36 mouse cellular contexts compared by ENCODE assay signal in genomic region chr15:5646673-5647072, GRCm38 (mm10).
A peak's percentile ranks its signal among the peaks of the same experiment; 100 is the strongest.
DNase-seq lines count a peak whose midpoint lies in the region; ATAC-seq and TF ChIP-seq lines count a peak whose summit lies in the region.
"Had no signal": no experiment of that assay in that cellular context is flagged by ENCODE, and none has a peak within 500 bp of the region (broad histone marks: within the 10 kb centered on the region; RNA-seq: fewer than 3 reads in every experiment).

No protein-coding gene starts in this region.

- H3K4me2 ChIP-seq in embryonic facial prominence, embryonic 11.5 days (ENCODE audit: low read depth, low read length), result no peak overlapping the region
- no peak overlapping the region for H3K4me2 ChIP-seq in limb, embryonic 14.5 days (replicated peaks; ENCODE audit: low read depth, low read length, severe bottlenecking)
- H3K4me2 ChIP-seq: embryonic facial prominence, embryonic 15.5 days; heart, embryonic 11.5 days; hindbrain, embryonic 15.5 days; kidney, embryonic 15.5 days; liver, embryonic 15.5 days; lung, embryonic 14.5 days; midbrain, embryonic 12.5 days; neural tube, embryonic 12.5 days had no signal

- no peak for TF ChIP-seq POLR2A in limb, embryonic 14.5 days (IDR thresholded peaks at IDR 0.05; ENCODE audit: borderline replicate concordance, extremely low read depth, insufficient read depth, insufficient read length)

- H3K27me3 ChIP-seq in embryonic facial prominence, embryonic 11.5 days (ENCODE audit: control insufficient read depth, insufficient read depth, low read length), result no peaks in the 10 kb centered on the region
- H3K27me3 ChIP-seq in limb, embryonic 14.5 days (ENCODE audit: control insufficient read depth, insufficient read depth, low read length), result no peaks in the 10 kb centered on the region
- H3K27me3 ChIP-seq: embryonic facial prominence, embryonic 15.5 days; hindbrain, embryonic 15.5 days; kidney, embryonic 15.5 days; liver, embryonic 15.5 days; midbrain, embryonic 12.5 days; neural tube, embryonic 12.5 days had no signal

- DNase-seq in 3T3-L1 (ENCODE audit: low read depth, low spot score), result peak; percentile 80
- peak; percentile 29 for DNase-seq in adipocyte (ENCODE audit: low spot score)
- peak; percentile 74 for DNase-seq in embryonic facial prominence, embryonic 11.5 days (ENCODE audit: low spot score)
- peak; percentile 44 for DNase-seq in limb, embryonic 14.5 days (ENCODE audit: low spot score)
- no peak for DNase-seq in layer of hippocampus, postnatal 25 days (ENCODE audit: extremely low spot score in 1 of 2, low spot score in 1 of 2)
- no peak for DNase-seq in cerebellum, postnatal 14 days
- no peak for DNase-seq in lung, postnatal 14 days
- DNase-seq: adrenal gland, adult 8-10 months; B cell, adult 2 months; cerebellum, adult 8-10 months; cerebellum, postnatal 36 days; gastrocnemius, adult 2 months; gastrocnemius, postnatal 36 days; heart, adult 18-20 months; heart, postnatal 4 days; kidney, adult 11 months; kidney, postnatal 36 days; left cerebral cortex, postnatal 4 days; lung, embryonic 14.5 days; right cerebral cortex, adult 18-20 months; right cerebral cortex, postnatal 4 days; thymus, adult 2 months; thymus, postnatal 36 days had no signal

- no peaks in the 10 kb centered on the region for H3K9me3 ChIP-seq in embryonic facial prominence, embryonic 11.5 days (replicated peaks; ENCODE audit: control insufficient read depth, low read length)
- no peaks in the 10 kb centered on the region for H3K9me3 ChIP-seq in limb, embryonic 14.5 days (ENCODE audit: control insufficient read depth, low read length)
- H3K9me3 ChIP-seq: embryonic facial prominence, embryonic 15.5 days; hindbrain, embryonic 15.5 days; kidney, embryonic 15.5 days; liver, embryonic 15.5 days; midbrain, embryonic 12.5 days; neural tube, embryonic 12.5 days had no signal

- no peak overlapping the region for H3K4me3 ChIP-seq in embryonic facial prominence, embryonic 11.5 days (ENCODE audit: low read depth, low read length)
- H3K4me3 ChIP-seq in limb, embryonic 14.5 days (replicated peaks; ENCODE audit: low read length), result no peak overlapping the region
- H3K4me3 ChIP-seq: embryonic facial prominence, embryonic 15.5 days; gastrocnemius, adult 2 months; hindbrain, embryonic 15.5 days; kidney, embryonic 15.5 days; layer of hippocampus, adult 2 months; liver, embryonic 15.5 days; midbrain, embryonic 12.5 days; myocyte; neural tube, embryonic 12.5 days had no signal

- no peak overlapping the region for H3K27ac ChIP-seq in embryonic facial prominence, embryonic 11.5 days (replicated peaks; ENCODE audit: low read depth, low read length)
- no peak overlapping the region for H3K27ac ChIP-seq in limb, embryonic 14.5 days (replicated peaks; ENCODE audit: low read depth, low read length)
- H3K27ac ChIP-seq: embryonic facial prominence, embryonic 15.5 days; gastrocnemius, adult 2 months; hindbrain, embryonic 15.5 days; kidney, embryonic 15.5 days; layer of hippocampus, adult 2 months; liver, embryonic 15.5 days; midbrain, embryonic 12.5 days; neural tube, embryonic 12.5 days; stomach, postnatal 0 days had no signal

- 38% methylated on average over 1 of the region's 1 CpGs for WGBS in embryonic facial prominence, embryonic 11.5 days
- WGBS in limb, embryonic 14.5 days, result 9% methylated on average over 1 of the region's 1 CpGs

- no peaks in the 10 kb centered on the region for H3K4me1 ChIP-seq in embryonic facial prominence, embryonic 11.5 days (ENCODE audit: control insufficient read depth, insufficient read depth, low read length)
- 0 out of 2 replicates have a peak, but pooled peaks cover 4% of the 10 kb centered on the region for H3K4me1 ChIP-seq in limb, embryonic 14.5 days (ENCODE audit: control insufficient read depth, insufficient read depth, low read length)
- H3K4me1 ChIP-seq: embryonic facial prominence, embryonic 15.5 days; hindbrain, embryonic 15.5 days; kidney, embryonic 15.5 days; liver, embryonic 15.5 days; midbrain, embryonic 12.5 days; neural tube, embryonic 12.5 days had no signal

- no peak overlapping the region for H3K9ac ChIP-seq in embryonic facial prominence, embryonic 11.5 days (replicated peaks; ENCODE audit: low read length)
- H3K9ac ChIP-seq in limb, embryonic 14.5 days (ENCODE audit: low read depth, low read length, severe bottlenecking), result no peak overlapping the region
- H3K9ac ChIP-seq: embryonic facial prominence, embryonic 15.5 days; hindbrain, embryonic 15.5 days; kidney, embryonic 15.5 days; liver, embryonic 15.5 days; lung, embryonic 14.5 days; midbrain, embryonic 12.5 days; neural tube, embryonic 12.5 days had no signal

- ATAC-seq in embryonic facial prominence, embryonic 11.5 days (replicated peaks; ENCODE audit: insufficient number of reproducible peaks, low FRiP score, low TSS enrichment, low read depth), result no peak
- peak; percentile 57; the same call in 1 of the 2 replicates for ATAC-seq in limb, embryonic 14.5 days (ENCODE audit: low FRiP score, low read depth)
- ATAC-seq: activated CD4-positive, CD25-positive, alpha-beta regulatory T cell, adult 4 months; forebrain, embryonic 14.5 days; inflammation-experienced regulatory T-cells, adult 6 months had no signal

- no peaks in the 10 kb centered on the region for H3K36me3 ChIP-seq in embryonic facial prominence, embryonic 11.5 days (replicated peaks; ENCODE audit: control insufficient read depth, insufficient read depth, low read depth, low read length)
- no peaks in the 10 kb centered on the region for H3K36me3 ChIP-seq in limb, embryonic 14.5 days (ENCODE audit: control insufficient read depth, insufficient read depth, low read length)
- H3K36me3 ChIP-seq: embryonic facial prominence, embryonic 15.5 days; hindbrain, embryonic 15.5 days; kidney, embryonic 15.5 days; liver, embryonic 15.5 days; midbrain, embryonic 12.5 days; neural tube, embryonic 12.5 days had no signal

Comparison
In these comparisons a context has a peak if more than half of its experiments do, and no peak if none do; other contexts are left out.
1. DNase-seq: peak in 3T3-L1 (single experiment), adipocyte (single experiment), embryonic facial prominence, embryonic 11.5 days (single experiment) and limb, embryonic 14.5 days (single experiment); none in layer of hippocampus, postnatal 25 days (0 of 2), cerebellum, postnatal 14 days (0 of 2) and lung, postnatal 14 days (single experiment).